Mouse (Mus musculus) liver, embryonic 12.5 days (tissue): ENCODE measurements at regions not wholly inside any gene's neighbourhood (a gene's known extent, or its start where the extent isn't known, plus 50 kb on each side); places are given as distances from the start of the nearest gene placed in this dataset.
A peak's percentile ranks its signal among the peaks of the same experiment; 100 is the strongest.

ENCODE experiments used
- ATAC-seq: fragments of 200-750 bp; cut with Nextera tagmentation; 2 replicates; pipeline ENCODE4 v1.8.0; 2017; ENCODE audit warnings: moderate number of reproducible peaks, mild to moderate bottlenecking, moderate library complexity
- H3K27ac ChIP-seq: fragments of 300-500 bp; sonication (generic); 2 replicates; pipeline ENCODE4 v1.5.1; 2016; ENCODE audit warnings: mild to moderate bottlenecking
- H3K27me3 ChIP-seq: fragments of 300-500 bp; sonication (generic); replicated peaks from 2 replicates; pipeline ENCODE4 v1.6.1; 2016; ENCODE audit warnings: mild to moderate bottlenecking, moderate library complexity
- H3K36me3 ChIP-seq: fragments of 300-500 bp; sonication (generic); 2 replicates; pipeline ENCODE4 v1.6.1; 2016; ENCODE audit warnings: mild to moderate bottlenecking, moderate library complexity
- H3K4me1 ChIP-seq: fragments of 300-500 bp; sonication (generic); 2 replicates; pipeline ENCODE4 v1.6.1; 2016
- H3K4me2 ChIP-seq: fragments of 300-500 bp; sonication (generic); 2 replicates; pipeline ENCODE4 v1.6.1; 2016; ENCODE audit warnings: mild to moderate bottlenecking, moderate library complexity
- H3K4me3 ChIP-seq: fragments of 300-500 bp; sonication (generic); 2 replicates; pipeline ENCODE4 v1.5.1; 2016; ENCODE audit warnings: mild to moderate bottlenecking, moderate library complexity
- H3K9ac ChIP-seq: fragments of 300-500 bp; sonication (generic); 2 replicates; pipeline ENCODE4 v1.6.1; 2016; ENCODE audit warnings: mild to moderate bottlenecking, moderate library complexity
- H3K9me3 ChIP-seq: fragments of 300-500 bp; sonication (generic); replicated peaks from 2 replicates; pipeline ENCODE4 v1.6.1; 2016; ENCODE audit warnings: mild to moderate bottlenecking, moderate library complexity
- WGBS: fragments of 180-500 bp; shearing (Covaris S2); methylation state at CpG from one replicate; pipeline ENCODE4 v1.1.7; 2016; ENCODE audit not compliant: insufficient replicate concordance; 5-methylcytosine and 5-hydroxymethylcytosine counted together

DNA sequence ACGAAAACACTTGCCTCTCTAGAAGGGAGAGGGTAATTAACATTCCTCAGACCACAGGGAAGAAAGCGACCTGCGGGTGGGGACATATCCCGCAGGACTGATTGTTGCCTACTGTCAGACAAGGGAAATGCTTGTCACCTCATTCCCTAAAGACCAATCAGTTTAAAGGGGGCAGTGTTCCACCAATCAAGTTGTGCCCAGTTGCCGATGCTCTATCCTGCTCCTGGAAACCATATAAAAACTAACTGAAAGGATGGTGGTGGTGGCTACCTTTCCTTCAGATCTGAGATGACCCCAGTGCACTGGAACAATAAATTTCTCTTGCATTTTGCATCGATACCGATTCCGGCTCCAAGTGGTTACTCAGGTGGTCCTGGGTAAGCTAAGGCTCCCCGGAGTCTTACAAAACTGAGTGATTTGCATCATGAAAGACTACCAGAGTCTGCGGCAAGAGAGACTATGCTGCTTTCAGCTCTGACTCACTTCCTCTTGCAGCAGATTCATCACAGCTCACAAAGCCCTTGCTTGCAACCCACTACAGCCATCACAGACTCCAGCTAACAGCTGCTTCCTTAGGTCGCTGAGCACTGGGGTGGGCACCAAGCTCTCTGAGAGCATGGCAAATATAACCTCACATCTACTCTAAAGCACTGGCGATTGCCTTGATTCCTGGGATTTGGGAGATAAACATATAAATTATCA, 533.7 kb upstream of the A830018L16Rik start:
- ATAC-seq: no peak
- Histone ChIP-seq H3K9ac (no peak overlapping the region), H3K4me3 (no peak overlapping the region), H3K27ac (no peak overlapping the region), H3K9me3 (no peaks in the 10 kb centered on the region), H3K4me2 (0 out of 2 replicates have a peak overlapping the region, but pooled peaks have one; percentile 10), H3K27me3 (no peaks in the 10 kb centered on the region), H3K36me3 (no peaks in the 10 kb centered on the region), H3K4me1 (no peaks in the 10 kb centered on the region)
- WGBS: 53% methylated on average over 12 of the region's 12 CpGs

DNA sequence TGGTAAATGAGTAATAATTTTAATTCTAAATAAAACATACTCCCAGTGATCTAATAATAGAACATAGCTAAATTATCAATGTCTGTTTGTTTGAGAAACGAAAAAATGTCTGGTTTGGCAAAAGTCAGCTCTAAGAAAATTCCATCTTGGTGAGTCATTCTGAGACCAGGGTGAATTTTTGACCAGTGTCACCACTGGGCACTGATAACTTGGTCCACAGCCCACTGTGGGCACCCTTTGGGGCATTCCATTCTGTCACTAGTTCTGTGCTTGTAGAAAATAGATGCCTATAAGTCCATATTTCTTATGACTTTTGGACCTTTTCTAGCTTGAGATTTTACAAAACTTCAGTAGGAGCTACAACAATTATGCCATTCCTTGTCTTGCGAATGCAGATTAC, 515.1 kb upstream of the A830018L16Rik start:
- Histone ChIP-seq H3K4me2 (no peak overlapping the region), H3K36me3 (no peaks in the 10 kb centered on the region), H3K9me3 (no peaks in the 10 kb centered on the region), H3K9ac (no peak overlapping the region), H3K27ac (no peak overlapping the region), H3K4me3 (no peak overlapping the region), H3K27me3 (no peaks in the 10 kb centered on the region), H3K4me1 (no peaks in the 10 kb centered on the region)
- WGBS: 45% methylated on average over 2 of the region's 2 CpGs
- no peak for ATAC-seq

DNA sequence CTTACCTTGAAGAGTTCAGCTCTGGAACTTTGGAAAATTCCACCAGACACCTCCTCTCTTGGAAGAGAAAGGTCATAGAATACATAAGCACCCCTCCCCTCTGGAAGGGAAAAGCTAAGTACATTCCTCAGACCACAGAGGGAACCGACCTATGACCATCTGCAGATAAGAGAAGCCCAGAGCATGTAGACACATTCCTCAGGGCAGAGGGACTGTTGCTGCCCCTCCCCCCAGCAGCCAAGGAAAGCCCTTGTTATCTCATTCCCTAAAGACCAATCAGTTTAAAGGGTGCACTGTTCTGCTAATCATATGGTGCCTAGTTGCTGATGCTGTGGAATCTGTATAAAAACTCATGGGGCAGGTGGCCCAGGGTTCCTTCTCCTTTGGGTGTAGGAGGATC, 511.2 kb upstream of the A830018L16Rik start:
- WGBS: 9% methylated on average over 1 of the region's 1 CpGs
- no peak for ATAC-seq
- no peaks in the 10 kb centered on the region for H3K9me3 ChIP-seq
- no peak overlapping the region for H3K27ac ChIP-seq
- H3K27me3 ChIP-seq: no peaks in the 10 kb centered on the region
- H3K4me2 ChIP-seq: no peak overlapping the region
- no peaks in the 10 kb centered on the region for H3K4me1 ChIP-seq
- no peak overlapping the region for H3K9ac ChIP-seq
- H3K4me3 ChIP-seq: no peak overlapping the region
- H3K36me3 ChIP-seq: no peaks in the 10 kb centered on the region

DNA sequence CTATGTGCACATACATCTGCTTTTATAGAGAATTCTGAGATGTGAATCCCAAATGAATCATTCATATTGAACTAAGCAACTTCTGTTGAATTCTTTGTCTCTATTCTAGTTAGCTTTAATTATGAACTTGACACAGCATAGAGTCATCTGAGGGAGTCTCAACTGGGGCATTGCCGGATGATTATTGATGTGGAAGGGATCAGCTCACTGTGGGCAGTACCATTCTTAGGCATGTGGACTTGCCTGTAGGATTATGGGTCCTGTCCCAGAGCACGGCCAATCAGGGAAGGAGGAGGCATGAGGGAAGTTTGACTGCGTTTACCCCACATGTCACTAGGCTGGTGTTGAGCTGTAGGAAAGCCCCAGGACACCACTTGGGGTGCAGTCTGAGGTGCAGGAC, 493.9 kb upstream of the A830018L16Rik start:
- Histone ChIP-seq H3K27ac (no peak overlapping the region), H3K36me3 (no peaks in the 10 kb centered on the region), H3K4me3 (no peak overlapping the region), H3K27me3 (no peaks in the 10 kb centered on the region), H3K9me3 (no peaks in the 10 kb centered on the region), H3K4me2 (no peak overlapping the region), H3K9ac (no peak overlapping the region), H3K4me1 (no peaks in the 10 kb centered on the region)
- no peak for ATAC-seq
- WGBS: 77% methylated on average over 3 of the region's 3 CpGs

DNA sequence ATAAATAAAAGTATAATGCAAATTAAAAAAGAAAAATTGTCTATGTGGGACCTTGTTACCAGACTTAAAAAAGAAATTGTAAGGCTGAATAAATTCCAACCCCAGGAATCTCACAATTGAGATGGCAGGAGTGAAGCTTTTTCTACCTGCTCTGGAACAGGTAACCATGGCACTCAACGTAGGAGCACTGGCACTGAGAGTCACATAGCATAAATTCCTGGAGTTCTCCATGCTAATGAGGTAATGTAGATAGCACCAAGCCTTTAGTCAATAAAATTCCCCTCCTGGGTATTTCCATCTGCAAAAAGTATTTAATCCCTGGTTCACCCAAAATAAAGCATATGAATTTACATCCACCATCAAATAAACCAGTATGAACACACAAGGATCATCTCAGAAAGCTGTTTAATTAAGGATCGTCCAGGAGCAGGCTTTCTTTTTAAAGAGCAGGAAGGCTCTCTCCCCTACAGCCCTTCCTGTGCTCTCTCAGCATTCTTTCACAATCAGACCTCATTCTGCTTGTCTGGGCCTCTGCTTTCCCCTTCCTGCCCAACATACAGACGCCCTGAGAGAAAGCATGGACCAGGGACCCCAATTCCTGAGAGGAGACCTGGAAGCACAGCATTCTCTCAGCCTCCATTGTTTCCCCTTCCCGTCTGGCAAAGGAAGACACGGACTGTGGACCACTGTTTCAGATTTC, 481.4 kb upstream of the A830018L16Rik start:
- H3K9me3 ChIP-seq: no peaks in the 10 kb centered on the region
- no peak for ATAC-seq
- no peak overlapping the region for H3K27ac ChIP-seq
- H3K4me3 ChIP-seq: no peak overlapping the region
- H3K4me2 ChIP-seq: no peak overlapping the region
- WGBS: 31% methylated on average over 5 of the region's 5 CpGs
- H3K36me3 ChIP-seq: no peaks in the 10 kb centered on the region
- no peaks in the 10 kb centered on the region for H3K27me3 ChIP-seq
- H3K4me1 ChIP-seq: no peaks in the 10 kb centered on the region
- no peak overlapping the region for H3K9ac ChIP-seq

DNA sequence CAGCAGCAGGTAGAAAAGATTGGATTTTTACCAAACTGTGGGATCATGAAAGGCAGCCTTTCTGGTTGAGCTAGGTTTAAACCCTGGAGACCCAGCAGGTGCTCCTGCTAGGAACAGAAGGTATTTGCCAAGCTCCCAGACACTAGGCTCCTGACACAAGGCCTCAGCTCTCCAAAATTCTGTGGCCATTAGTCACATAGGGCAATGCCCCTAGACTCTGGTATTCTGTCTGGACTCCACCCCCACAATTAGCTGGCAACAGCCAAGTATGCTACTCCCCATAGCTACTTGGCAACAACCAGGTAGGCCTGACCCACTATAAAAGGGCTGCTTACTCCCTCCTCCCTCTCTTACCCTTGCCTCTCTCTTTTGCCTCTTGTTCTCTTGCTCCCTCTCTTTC, 480.7 kb upstream of the A830018L16Rik start:
- Histone ChIP-seq H3K4me1 (no peaks in the 10 kb centered on the region), H3K27ac (no peak overlapping the region), H3K4me3 (no peak overlapping the region), H3K9me3 (no peaks in the 10 kb centered on the region), H3K9ac (no peak overlapping the region), H3K27me3 (no peaks in the 10 kb centered on the region), H3K4me2 (no peak overlapping the region), H3K36me3 (no peaks in the 10 kb centered on the region)
- no peak for ATAC-seq

DNA sequence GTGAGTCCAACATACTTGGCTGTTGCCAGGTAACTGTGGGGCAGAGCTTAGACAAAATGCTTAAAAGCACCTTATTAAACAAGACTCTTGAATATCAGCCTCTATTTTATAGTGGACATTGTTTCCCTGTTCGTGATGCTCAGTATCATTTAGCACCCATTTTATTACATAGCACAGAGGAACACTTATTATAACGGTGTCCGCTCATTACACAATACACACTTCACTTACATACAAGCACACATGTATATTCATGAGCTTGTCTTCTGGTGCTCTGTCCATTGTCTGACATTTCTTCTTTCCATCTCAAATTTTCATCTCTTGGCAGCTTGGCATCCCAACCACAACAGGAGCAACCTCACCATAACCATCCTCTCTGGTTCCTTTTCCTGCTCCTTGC, 475.5 kb upstream of the A830018L16Rik start:
- ATAC-seq: no peak
- no peak overlapping the region for H3K4me2 ChIP-seq
- H3K9ac ChIP-seq: no peak overlapping the region
- no peaks in the 10 kb centered on the region for H3K9me3 ChIP-seq
- WGBS: 68% methylated on average over 3 of the region's 3 CpGs
- H3K36me3 ChIP-seq: no peaks in the 10 kb centered on the region
- no peak overlapping the region for H3K4me3 ChIP-seq
- no peaks in the 10 kb centered on the region for H3K27me3 ChIP-seq
- H3K4me1 ChIP-seq: no peaks in the 10 kb centered on the region
- no peak overlapping the region for H3K27ac ChIP-seq

DNA sequence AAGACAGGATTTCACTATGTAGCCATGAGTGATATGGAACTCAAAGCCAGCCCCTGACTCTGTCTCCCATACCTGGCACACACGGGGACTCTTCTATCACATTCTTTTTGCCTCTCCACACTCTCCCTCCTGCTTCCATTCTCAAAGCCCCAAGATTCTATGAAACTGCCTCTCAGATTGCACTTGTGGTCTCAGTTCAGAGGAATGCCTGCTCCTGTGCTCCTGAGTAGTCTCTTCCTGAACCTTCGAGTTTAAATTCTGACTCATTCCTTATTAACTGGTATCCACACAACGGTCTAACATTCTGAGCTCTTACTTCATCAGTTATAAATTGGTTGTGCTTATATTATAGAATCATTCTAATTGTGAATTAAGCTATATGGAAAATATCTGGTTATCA, 473.6 kb upstream of the A830018L16Rik start:
- no peaks in the 10 kb centered on the region for H3K4me1 ChIP-seq
- no peak overlapping the region for H3K27ac ChIP-seq
- WGBS: 58% methylated on average over 3 of the region's 3 CpGs
- ATAC-seq: no peak
- H3K4me3 ChIP-seq: no peak overlapping the region
- H3K9ac ChIP-seq: no peak overlapping the region
- no peak overlapping the region for H3K4me2 ChIP-seq
- H3K36me3 ChIP-seq: no peaks in the 10 kb centered on the region
- H3K9me3 ChIP-seq: no peaks in the 10 kb centered on the region
- H3K27me3 ChIP-seq: no peaks in the 10 kb centered on the region

DNA sequence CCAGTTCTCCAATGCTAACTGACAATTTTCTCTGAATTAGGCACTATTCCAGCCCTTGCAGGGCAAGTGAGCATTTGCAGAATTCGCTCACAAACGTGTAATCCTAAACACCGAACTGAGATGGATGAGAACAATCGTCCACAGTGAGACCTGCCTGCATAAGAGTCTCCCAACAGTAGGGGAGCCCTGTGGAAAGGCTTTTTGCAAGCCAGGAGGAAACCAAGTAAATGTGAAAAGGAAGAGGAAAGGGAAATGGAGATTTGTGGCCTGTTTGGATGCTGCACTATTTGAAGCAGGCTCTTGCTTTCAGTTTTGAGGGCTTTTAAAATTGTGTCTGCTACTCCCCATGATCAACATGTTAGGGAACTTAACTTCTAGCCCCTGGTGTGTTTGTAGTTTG, 470.9 kb upstream of the A830018L16Rik start:
- H3K9me3 ChIP-seq: no peaks in the 10 kb centered on the region
- no peak overlapping the region for H3K9ac ChIP-seq
- H3K27ac ChIP-seq: no peak overlapping the region
- no peaks in the 10 kb centered on the region for H3K4me1 ChIP-seq
- no peaks in the 10 kb centered on the region for H3K36me3 ChIP-seq
- no peak for ATAC-seq
- 24% methylated on average over 4 of the region's 4 CpGs for WGBS
- no peaks in the 10 kb centered on the region for H3K27me3 ChIP-seq
- no peak overlapping the region for H3K4me3 ChIP-seq
- H3K4me2 ChIP-seq: no peak overlapping the region
